In the genomic region with DNA sequence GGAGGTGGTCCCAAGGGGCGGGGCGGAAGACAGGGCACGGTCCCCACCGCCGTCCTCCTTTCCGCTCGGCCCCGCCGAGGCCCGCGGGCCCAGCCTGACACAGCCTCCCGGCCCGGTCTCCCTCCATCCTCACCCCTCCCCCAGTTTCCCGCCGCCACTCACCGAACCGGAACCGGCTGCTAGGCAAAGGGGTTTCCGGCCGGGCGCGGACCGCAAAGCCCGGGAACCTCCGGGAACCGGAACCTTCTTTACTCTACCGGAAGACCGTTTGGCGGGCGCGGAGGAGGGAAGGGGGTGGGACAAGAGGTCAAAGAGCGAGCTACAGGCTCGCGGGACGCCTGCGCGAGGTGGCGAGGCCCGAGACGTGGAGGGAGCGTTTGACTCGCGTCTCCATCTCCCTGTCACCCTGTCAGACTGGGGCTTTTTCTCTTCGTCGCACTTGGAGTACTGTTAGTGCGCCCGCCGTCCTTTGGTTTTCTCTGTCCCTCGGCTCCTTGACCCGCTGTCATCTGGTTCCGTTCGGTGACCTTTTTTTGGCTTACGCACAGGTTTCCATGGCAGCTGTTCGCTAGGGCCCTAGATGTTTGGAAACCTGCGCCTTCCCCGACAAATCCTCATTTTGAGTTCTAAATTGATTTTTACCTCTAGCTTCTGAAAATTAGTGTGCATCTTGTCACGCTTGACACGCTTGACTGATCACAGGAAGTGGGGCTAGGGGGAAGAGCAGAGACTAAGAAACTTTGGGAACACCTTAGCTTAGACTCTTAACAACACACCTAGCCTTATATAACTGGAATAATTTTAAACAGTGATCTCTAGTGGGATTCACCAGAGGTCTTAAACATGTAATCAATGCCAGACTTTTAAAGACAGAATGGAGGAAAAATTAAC, we compare ENCODE assay signal across 8 mouse cellular contexts. TPM values are rescaled to one million over a fixed set of nuclear protein-coding genes. Genes with fewer than 3 reads are reported as not detected.
DNase-seq lines count a peak whose midpoint lies in the region; ATAC-seq and TF ChIP-seq lines count a peak whose summit lies in the region.

A gene (minus strand): TSS at position 624 of the 891 bp plus-strand sequence.

- H3K9ac ChIP-seq in hindbrain, embryonic 14.5 days, result peak within 1 kb of the TSS; percentile 90

- peak; percentile 77 for ATAC-seq in Patski
- peak; percentile 93 for ATAC-seq in hindbrain, embryonic 14.5 days (ENCODE audit: low FRiP score)

- under 1% methylated on average over 45 of the region's 58 CpGs for WGBS in hindbrain, embryonic 14.5 days

- H3K4me3 ChIP-seq in hindbrain, embryonic 14.5 days (replicated peaks; ENCODE audit: low read length), result peak within 1 kb of the TSS; percentile 92

- peak; percentile 59 for DNase-seq in Patski (ENCODE audit: low read depth, low spot score)
- peak; percentile 93 for DNase-seq in cerebellum, postnatal 14 days
- DNase-seq in frontal cortex, postnatal 25 days (ENCODE audit: low spot score in 2 of 2), result peak; percentile 82 to 84
- DNase-seq in hindbrain, embryonic 14.5 days (ENCODE audit: low spot score), result peak; percentile 84
- DNase-seq in left cerebral cortex, adult 11 months (ENCODE audit: low spot score), result peak; percentile 81
- DNase-seq in lung, postnatal 4 days, result peak; percentile 93 to 94
- peak; percentile 84 for DNase-seq in retina, postnatal 7 days (ENCODE audit: low read depth, low spot score)
- peak; percentile 88 for DNase-seq in urinary bladder, adult 2 months (ENCODE audit: low spot score)

- peak within 1 kb of the TSS; percentile 81 for H3K4me2 ChIP-seq in hindbrain, embryonic 14.5 days (replicated peaks)

- H3K27me3 ChIP-seq in Patski, result no peaks in the 10 kb centered on the region
- H3K27me3 ChIP-seq in hindbrain, embryonic 14.5 days (ENCODE audit: control insufficient read depth, insufficient read depth, low read length), result no peaks in the 10 kb centered on the region

- CTCF ChIA-PET in Patski (lab: Charles Lee), result interaction anchor here (0.7 to 3.8 kb wide), 3 partner anchors 12 to 46 kb away, joined by 3 to 19 read pairs (median 3); no protein-coding TSS in a partner anchor

- no peak for TF ChIP-seq CTCF in Patski (IDR thresholded peaks at IDR 0.05)

- H3K4me1 ChIP-seq in hindbrain, embryonic 14.5 days (replicated peaks; ENCODE audit: control insufficient read depth, insufficient read depth, low read length), result peaks cover 13% of the 10 kb centered on the region

- no peaks in the 10 kb centered on the region for H3K36me3 ChIP-seq in hindbrain, embryonic 14.5 days (replicated peaks; ENCODE audit: control insufficient read depth, insufficient read depth)

- H3K9me3 ChIP-seq in hindbrain, embryonic 14.5 days (ENCODE audit: control insufficient read depth, low read length), result no peaks in the 10 kb centered on the region

- POLR2A ChIA-PET in Patski (lab: Charles Lee), result interaction anchor here (0.6 to 2.6 kb wide), 4 partner anchors 10 to 81 kb away, joined by 3 to 7 read pairs (median 5); no protein-coding TSS in a partner anchor

- peak within 1 kb of the TSS; percentile 92 for H3K27ac ChIP-seq in hindbrain, embryonic 14.5 days

- in situ Hi-C loops in Patski (cut with MboI; ENCODE audit: low pct_unique_long_range_greater_than_20kb), result loop anchor here (5.0 to 10.0 kb wide), 2 partner anchors 59 to 291 kb away; a partner anchor contains a TSS

RNA-seq across cellular contexts. Expression of the gene that starts here (rescaled TPM):
- polyA plus RNA-seq in Patski (2021), result 22.1 TPM
- 22.9 and 23.6 TPM in 2 replicates for polyA plus RNA-seq in hindbrain, embryonic 14.5 days (2014; fragmentation: Nextera tagmentation; extraction: Ambion mirVana)
- polyA plus RNA-seq in urinary bladder, adult 2 months (2012; rRNA removed), result 18.4 and 20.0 TPM in 2 replicates

Comparison
In these comparisons a context has a peak if more than half of its experiments do, and no peak if none do; other contexts are left out.
1. Peak in every context shown above with its lines: DNase-seq, ATAC-seq, H3K4me3 ChIP-seq and H3K27ac ChIP-seq.